Mouse (Mus musculus) midbrain, embryonic 16.5 days (tissue): Measurements from ENCODE around the gene Jag1. TPM values are rescaled to one million over a fixed set of nuclear protein-coding genes. Genes with fewer than 3 reads are reported as not detected.

Experiments used
- ATAC-seq: fragments of 200-750 bp; cut with Nextera tagmentation; 2 replicates; pipeline ENCODE4 v1.8.0; 2017; ENCODE audit warnings: moderate TSS enrichment
- H3K27ac ChIP-seq: fragments of 300-500 bp; sonication (generic); 2 replicates; pipeline ENCODE4 v1.5.1; 2014; ENCODE audit warnings: mild to moderate bottlenecking, low read length, mixed read lengths
- H3K27me3 ChIP-seq: fragments of 300-500 bp; sonication (generic); 2 replicates; pipeline ENCODE4 v1.6.1; 2014; ENCODE audit warnings: low read depth, low read length, mixed read lengths; ENCODE audit not compliant: control insufficient read depth, insufficient read depth
- H3K36me3 ChIP-seq: fragments of 300-500 bp; sonication (generic); 2 replicates; pipeline ENCODE4 v1.6.1; 2014; ENCODE audit warnings: mild to moderate bottlenecking, low read length, moderate library complexity, mixed read lengths; ENCODE audit not compliant: control insufficient read depth, insufficient read depth
- H3K4me1 ChIP-seq: fragments of 300-500 bp; sonication (generic); 2 replicates; pipeline ENCODE4 v1.6.1; 2014; ENCODE audit warnings: mild to moderate bottlenecking, low read length, mixed read lengths; ENCODE audit not compliant: control insufficient read depth, insufficient read depth
- H3K4me2 ChIP-seq: fragments of 300-500 bp; sonication (generic); 2 replicates; pipeline ENCODE4 v1.6.1; 2014; ENCODE audit warnings: mild to moderate bottlenecking, low read length, mixed read lengths
- H3K4me3 ChIP-seq: fragments of 300-500 bp; sonication (generic); 2 replicates; pipeline ENCODE4 v1.5.1; 2014; ENCODE audit warnings: low read depth, mild to moderate bottlenecking, low read length, moderate library complexity, mixed read lengths
- H3K9ac ChIP-seq: fragments of 300-500 bp; sonication (generic); 2 replicates; pipeline ENCODE4 v1.6.1; 2014; ENCODE audit warnings: low read depth, low read length, mixed read lengths
- H3K9me3 ChIP-seq: fragments of 300-500 bp; sonication (generic); replicated peaks from 2 replicates; pipeline ENCODE4 v1.6.1; 2014; ENCODE audit warnings: mild to moderate bottlenecking, low read length, mixed read lengths; ENCODE audit not compliant: control insufficient read depth, poor library complexity, severe bottlenecking
- WGBS: fragments of 180-500 bp; shearing (Covaris S2); extraction: QIAGEN DNeasy Blood & Tissue Kit; methylation state at CpG from one replicate; pipeline ENCODE4 v1.1.7; 2014; 5-methylcytosine and 5-hydroxymethylcytosine counted together
- polyA plus RNA-seq: library from polyadenylated mRNA; unstranded; fragments of >200 nt; fragmentation: Nextera tagmentation; extraction: Ambion mirVana; gene quantifications from 2 replicates; pipeline ENCODE4 v1.2.1, GENCODE M21; 2015

The Jag1 gene
- polyA plus RNA-seq, 1 experiment from 2014 or later, result 8.6 TPM

DNA sequence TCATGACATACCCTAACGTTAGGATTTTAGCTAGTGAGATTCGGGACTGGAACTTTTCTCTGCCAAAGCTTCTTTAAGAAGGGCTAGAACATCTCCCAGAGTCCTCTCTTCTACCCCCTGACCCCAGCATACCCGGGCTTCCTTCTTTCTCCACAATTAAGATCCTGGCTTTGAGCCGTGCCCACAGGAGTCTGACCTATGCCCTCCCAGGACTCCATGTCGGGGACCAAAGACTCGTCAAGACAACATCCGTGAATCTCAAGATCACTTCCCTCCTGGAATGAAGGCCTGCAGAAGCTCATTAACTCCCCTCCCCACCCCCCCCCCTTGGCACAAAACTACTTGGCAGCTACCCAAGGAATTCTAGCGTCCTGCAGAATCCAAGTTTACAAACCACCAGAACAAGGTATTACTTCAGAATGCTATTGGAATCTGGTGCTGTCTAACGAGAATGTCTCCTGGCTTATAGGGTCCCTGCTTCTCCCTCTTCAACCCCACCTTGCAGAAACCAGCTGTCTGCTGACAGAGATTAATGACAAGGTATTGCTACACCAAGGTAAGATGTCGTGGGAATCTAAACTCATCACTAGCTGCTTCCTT lies 36.6 kb downstream of the Jag1 start:
- no peaks in the 10 kb centered on the region for H3K27me3 ChIP-seq

GRCm38 (mm10) chr2:137078771-137079170 lies 37.7 kb downstream of the Jag1 start:
- no peaks in the 10 kb centered on the region for H3K27me3 ChIP-seq
- H3K4me1 ChIP-seq, result peaks cover 8% of the 10 kb centered on the region
- no peak overlapping the region for H3K27ac ChIP-seq
- H3K9ac ChIP-seq, result no peak overlapping the region
- 73% methylated on average over 4 of the region's 4 CpGs for WGBS
- H3K36me3 ChIP-seq, result peaks cover 1% of the 10 kb centered on the region; the same call in 1 of the 2 replicates
- H3K9me3 ChIP-seq, result no peaks in the 10 kb centered on the region
- ATAC-seq, result no peak
- H3K4me2 ChIP-seq, result no peak overlapping the region
- no peak overlapping the region for H3K4me3 ChIP-seq

More for the DNA sequence above, 36.6 kb downstream of the Jag1 start:
- no peak overlapping the region for H3K27ac ChIP-seq
- 27% methylated on average over 10 of the region's 10 CpGs for WGBS
- H3K4me2 ChIP-seq, result no peak overlapping the region
- 0 out of 2 replicates have a peak, but pooled peaks cover 5% of the 10 kb centered on the region for H3K4me1 ChIP-seq
- ATAC-seq, result no peak
- H3K9ac ChIP-seq, result no peak overlapping the region
- H3K4me3 ChIP-seq, result no peak overlapping the region
- no peaks in the 10 kb centered on the region for H3K9me3 ChIP-seq
- H3K36me3 ChIP-seq, result peaks cover 3% of the 10 kb centered on the region; the same call in 1 of the 2 replicates

DNA sequence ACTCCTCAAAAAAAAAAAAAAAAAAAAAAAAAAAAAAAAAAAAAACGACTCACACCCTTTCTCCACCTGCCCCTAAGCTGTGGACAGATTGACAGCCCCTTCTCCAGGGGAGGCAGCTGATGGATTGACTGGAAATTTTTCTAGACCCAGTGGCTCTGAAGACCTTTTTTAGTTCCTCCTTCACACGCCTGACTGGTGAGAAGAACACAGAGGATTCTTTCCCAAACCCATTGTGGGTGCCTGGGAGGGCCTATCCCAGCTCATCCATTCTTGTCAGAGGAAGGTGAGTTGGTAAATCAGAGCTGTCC lies 42.2 kb downstream of the Jag1 start:
- Histone ChIP-seq H3K27me3 (no peaks in the 10 kb centered on the region), H3K36me3 (no peaks in the 10 kb centered on the region), H3K9me3 (no peaks in the 10 kb centered on the region), H3K27ac (no peak overlapping the region), H3K4me1 (peaks cover 7% of the 10 kb centered on the region), H3K4me3 (no peak overlapping the region), H3K4me2 (no peak overlapping the region), H3K9ac (no peak overlapping the region)
- ATAC-seq, result no peak
- WGBS, result 13% methylated on average over 2 of the region's 2 CpGs

GRCm38 (mm10) chr2:137073473-137074312 lies 42.8 kb downstream of the Jag1 start:
- ATAC-seq, result peak; percentile 30
- 19% methylated on average over 16 of the region's 16 CpGs for WGBS

DNA sequence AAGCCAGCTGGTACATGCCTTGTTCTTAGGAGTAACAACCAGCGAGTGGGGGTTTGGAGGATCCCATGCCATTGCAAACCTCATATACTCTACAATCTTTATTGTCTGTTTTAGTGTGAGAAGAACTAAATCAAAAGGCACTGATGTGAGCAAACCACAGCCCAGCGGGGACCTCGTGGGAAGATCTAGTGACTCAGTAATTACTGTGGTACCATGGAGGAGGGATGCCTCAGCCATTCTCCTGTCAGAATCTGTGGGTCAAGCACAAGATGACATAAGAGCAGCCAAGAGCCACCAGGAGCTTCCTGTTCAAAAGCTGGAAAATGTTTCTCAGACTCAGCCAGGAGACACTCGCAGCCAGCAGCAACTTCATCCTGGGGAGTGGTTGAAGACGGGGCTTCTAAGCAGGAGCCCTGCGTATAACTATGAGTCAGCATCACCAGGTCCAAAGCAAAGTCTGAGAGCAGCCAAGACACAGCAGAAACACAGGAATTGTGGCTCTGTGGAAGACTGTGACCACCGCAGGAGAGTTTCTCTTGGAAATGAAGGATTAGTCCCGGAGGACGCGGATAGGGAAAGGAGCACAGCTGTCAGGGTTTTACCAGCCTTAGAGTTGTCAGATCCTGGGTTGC lies 48.8 kb downstream of the Jag1 start:
- Histone ChIP-seq H3K9me3 (no peaks in the 10 kb centered on the region), H3K27ac (no peak overlapping the region), H3K4me2 (no peak overlapping the region), H3K9ac (no peak overlapping the region), H3K27me3 (no peaks in the 10 kb centered on the region), H3K4me3 (no peak overlapping the region), H3K36me3 (no peaks in the 10 kb centered on the region), H3K4me1 (no peaks in the 10 kb centered on the region)
- WGBS, result 78% methylated on average over 10 of the region's 10 CpGs
- no peak for ATAC-seq

More at GRCm38 (mm10) chr2:137073473-137074312, 42.8 kb downstream of the Jag1 start:
- H3K4me1 ChIP-seq, result peaks cover 7% of the 10 kb centered on the region
- H3K4me3 ChIP-seq, result no peak overlapping the region
- 0 out of 2 replicates have a peak overlapping the region, but pooled peaks have one; percentile 28 for H3K9ac ChIP-seq
- H3K27me3 ChIP-seq, result no peaks in the 10 kb centered on the region
- H3K4me2 ChIP-seq, result no peak overlapping the region
- no peaks in the 10 kb centered on the region for H3K9me3 ChIP-seq
- H3K36me3 ChIP-seq, result no peaks in the 10 kb centered on the region
- H3K27ac ChIP-seq, result no peak overlapping the region

- Histone ChIP-seq H3K27me3 (no peaks in the 10 kb centered on the region), H3K36me3 (no peaks in the 10 kb centered on the region), H3K27ac (no peak overlapping the region), H3K4me1 (no peaks in the 10 kb centered on the region), H3K4me3 (no peak overlapping the region), H3K9ac (no peak overlapping the region), H3K4me2 (no peak overlapping the region), H3K9me3 (no peaks in the 10 kb centered on the region)
- ATAC-seq, result no peak
- WGBS, result 19% methylated on average over 3 of the region's 3 CpGs
These were observed 51.9 kb downstream of the Jag1 start for GRCm38 (mm10) chr2:137064513-137064912.

- no peak overlapping the region for H3K9ac ChIP-seq
- ATAC-seq, result no peak
- 48% methylated on average over 1 of the region's 1 CpGs for WGBS
- H3K36me3 ChIP-seq, result no peaks in the 10 kb centered on the region
- H3K4me2 ChIP-seq, result no peak overlapping the region
- H3K27ac ChIP-seq, result no peak overlapping the region
- H3K9me3 ChIP-seq, result no peaks in the 10 kb centered on the region
- H3K4me3 ChIP-seq, result no peak overlapping the region
- H3K4me1 ChIP-seq, result no peaks in the 10 kb centered on the region
- no peaks in the 10 kb centered on the region for H3K27me3 ChIP-seq
These were observed 52.6 kb downstream of the Jag1 start for GRCm38 (mm10) chr2:137063829-137064228.

DNA sequence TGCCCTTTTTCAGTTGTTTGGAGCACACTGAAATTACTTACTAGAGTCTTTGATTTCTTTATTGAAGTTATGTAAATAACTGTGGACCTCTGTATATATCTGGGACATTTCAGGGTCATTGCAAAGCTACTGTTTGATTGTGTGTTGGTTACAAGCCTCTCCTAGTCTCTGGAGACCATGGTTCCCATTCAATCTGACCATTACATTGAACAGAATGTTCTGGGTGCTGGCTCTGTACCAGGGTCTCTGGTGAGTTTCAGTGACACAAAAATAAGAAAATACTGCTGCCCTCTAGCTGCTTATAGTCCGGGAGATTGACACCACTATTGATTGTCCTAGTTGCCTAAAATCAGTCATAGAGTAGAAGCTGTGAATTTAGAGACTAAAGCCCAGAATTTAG lies 66.5 kb downstream of the Jag1 start:
- no peak for ATAC-seq
- no peaks in the 10 kb centered on the region for H3K36me3 ChIP-seq
- H3K4me2 ChIP-seq, result no peak overlapping the region
- no peak overlapping the region for H3K4me3 ChIP-seq
- no peak overlapping the region for H3K27ac ChIP-seq
- H3K4me1 ChIP-seq, result no peaks in the 10 kb centered on the region
- H3K9ac ChIP-seq, result no peak overlapping the region
- H3K27me3 ChIP-seq, result no peaks in the 10 kb centered on the region
- no peaks in the 10 kb centered on the region for H3K9me3 ChIP-seq
- 86% methylated on average over 1 of the region's 1 CpGs for WGBS

DNA sequence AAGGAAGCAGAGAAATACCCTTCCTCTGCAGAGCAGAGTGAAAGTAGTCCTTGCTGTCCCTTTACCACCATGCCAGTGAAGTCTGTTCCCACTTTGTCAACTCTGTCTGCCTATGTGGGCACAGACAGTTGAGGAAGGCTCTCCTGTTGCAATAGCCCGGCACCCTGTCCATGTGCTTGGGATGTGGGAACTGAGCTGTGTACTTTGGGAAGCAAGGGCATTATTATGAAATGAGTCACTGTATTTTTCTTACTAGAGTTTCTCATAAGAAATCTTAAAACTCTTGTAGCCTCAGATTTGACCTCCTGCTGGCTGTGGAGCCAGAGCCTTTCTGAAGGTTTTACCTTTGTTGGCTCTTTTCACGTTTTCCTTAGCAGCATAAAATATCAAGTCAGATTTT lies 67.1 kb downstream of the Jag1 start:
- Histone ChIP-seq H3K9me3 (no peaks in the 10 kb centered on the region), H3K36me3 (no peaks in the 10 kb centered on the region), H3K27ac (no peak overlapping the region), H3K27me3 (no peaks in the 10 kb centered on the region), H3K4me1 (no peaks in the 10 kb centered on the region), H3K4me3 (no peak overlapping the region), H3K4me2 (no peak overlapping the region), H3K9ac (no peak overlapping the region)
- WGBS, result 86% methylated on average over 2 of the region's 2 CpGs
- no peak for ATAC-seq
